Mouse (Mus musculus) olfactory bulb, adult 2 months (tissue): ENCODE data around the gene Rbck1. TPM values are rescaled to one million over a fixed set of nuclear protein-coding genes. Genes with fewer than 3 reads are reported as not detected.
"Not testable (repeated sequence)": the region's sequence is repeated elsewhere in the genome, so short reads cannot be mapped to it uniquely, and the experiment has no call there.

ENCODE experiments used
- H3K27ac ChIP-seq: fragments of 200-500 bp; 2 replicates; pipeline ENCODE4 v1.5.1; 2012; ENCODE audit warnings: low read depth, low read length; ENCODE audit not compliant: insufficient read depth
- H3K4me1 ChIP-seq: fragments of 200-500 bp; 2 replicates; pipeline ENCODE4 v1.6.1; 2012; ENCODE audit warnings: low read length; ENCODE audit not compliant: control insufficient read depth, insufficient read depth
- H3K4me3 ChIP-seq: fragments of 200-500 bp; 2 replicates; pipeline ENCODE4 v1.5.1; 2012; ENCODE audit warnings: mild to moderate bottlenecking, low read depth, low read length, moderate library complexity; ENCODE audit not compliant: insufficient read depth
- CTCF ChIP-seq: fragments of 200-500 bp; IDR thresholded peaks from 2 replicates; pipeline ENCODE4 v1.5.1; 2012; ENCODE audit warnings: low read depth, mild to moderate bottlenecking, low read length, moderate library complexity; ENCODE audit not compliant: insufficient read depth
- POLR2A ChIP-seq: fragments of 200-500 bp; IDR thresholded peaks from 2 replicates; pipeline ENCODE4 v1.6.1; 2012; ENCODE audit warnings: mild to moderate bottlenecking, low read depth, low read length, moderate library complexity; ENCODE audit not compliant: insufficient read depth
- WGBS: fragments of 180-500 bp; shearing (Covaris S2); methylation state at CpG from one replicate; pipeline ENCODE4 v1.1.7; 2018; 5-methylcytosine and 5-hydroxymethylcytosine counted together
- polyA plus RNA-seq: library from polyadenylated mRNA; stranded (reverse); fragments of >200 nt; gene quantifications from 2 replicates; pipeline ENCODE4 v1.2.4, GENCODE M21; 2012; ENCODE audit warnings: low replicate concordance; ENCODE audit not compliant: missing spikeins, insufficient read depth, insufficient read length

Rbck1 gene
- polyA plus RNA-seq, 1 experiment, result not detected

DNA sequence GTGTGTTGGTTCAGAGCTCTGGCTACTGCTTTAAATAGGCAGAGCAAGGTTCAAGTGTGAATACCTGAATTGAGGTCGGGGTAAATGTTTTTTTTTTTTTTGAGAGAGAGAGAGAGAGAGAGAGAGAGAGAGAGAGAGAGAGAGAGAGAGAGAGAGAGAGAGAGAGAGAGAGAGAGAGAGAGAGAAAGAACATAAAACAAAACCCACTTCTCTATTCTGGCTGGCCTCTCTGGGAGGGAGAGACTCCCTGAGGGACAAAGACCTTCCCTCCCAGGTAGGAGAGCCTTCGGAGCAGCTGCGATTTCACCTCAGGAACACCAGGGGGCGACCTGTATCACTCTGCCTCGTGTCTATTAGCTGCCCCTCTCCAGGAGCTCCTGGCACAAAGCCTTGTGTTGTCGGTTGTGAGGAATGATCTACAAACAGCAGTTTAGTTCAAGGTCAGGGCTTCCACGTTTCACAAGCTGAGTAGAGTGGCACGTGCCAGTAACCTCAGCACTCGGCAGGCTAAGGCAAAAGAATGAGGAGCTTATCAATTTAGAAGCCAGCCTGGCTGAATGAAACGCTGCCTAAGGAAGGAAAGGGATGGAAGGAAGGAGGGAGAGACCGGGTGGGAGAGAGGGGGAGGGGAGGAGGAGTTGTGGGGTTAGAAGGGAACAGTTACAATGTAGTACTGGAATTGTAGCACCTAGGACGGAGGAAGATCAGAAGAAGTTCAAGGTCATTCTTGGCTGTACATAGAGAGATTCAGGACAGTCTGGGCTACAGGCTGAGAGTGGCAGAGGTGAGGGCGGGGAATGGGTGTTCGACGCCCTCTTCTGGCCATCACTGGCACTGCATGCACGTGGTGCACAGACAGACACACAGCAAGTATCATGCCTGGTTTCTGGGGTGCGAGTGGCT lies 31.0 kb upstream of the Rbck1 start:
- TF ChIP-seq CTCF (peak; percentile 66), POLR2A (no peak)
- H3K27ac ChIP-seq, result no peak overlapping the region
- 7% methylated on average over 17 of the region's 17 CpGs for WGBS
- H3K4me1 ChIP-seq, result peaks cover 9% of the 10 kb centered on the region; the same call in 1 of the 2 replicates
- H3K4me3 ChIP-seq, result no peak overlapping the region

DNA sequence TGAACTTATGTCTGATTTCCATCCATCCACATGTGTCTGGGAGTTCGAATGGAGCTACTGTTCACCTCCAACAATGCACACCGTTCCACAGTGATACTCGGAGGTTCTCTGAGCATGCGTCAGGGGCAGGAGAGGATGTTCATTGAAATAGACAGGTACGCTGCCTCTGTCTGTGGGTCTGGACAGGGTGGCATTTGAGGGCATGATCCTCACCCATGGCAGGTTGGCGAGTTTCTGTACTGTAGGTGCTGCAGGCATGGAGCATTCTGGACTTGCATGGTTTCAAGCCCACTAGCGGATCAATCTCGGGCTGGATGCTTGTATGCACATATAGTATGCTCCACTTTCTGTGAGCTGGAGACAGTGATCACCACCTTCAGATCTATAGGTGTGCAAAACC lies 28.7 kb upstream of the Rbck1 start:
- no peak overlapping the region for H3K27ac ChIP-seq
- TF ChIP-seq CTCF, result no peak
- TF ChIP-seq POLR2A, result no peak
- WGBS, result 87% methylated on average over 8 of the region's 8 CpGs
- H3K4me3 ChIP-seq, result no peak overlapping the region
- H3K4me1 ChIP-seq, result peaks cover 9% of the 10 kb centered on the region; the same call in 1 of the 2 replicates

DNA sequence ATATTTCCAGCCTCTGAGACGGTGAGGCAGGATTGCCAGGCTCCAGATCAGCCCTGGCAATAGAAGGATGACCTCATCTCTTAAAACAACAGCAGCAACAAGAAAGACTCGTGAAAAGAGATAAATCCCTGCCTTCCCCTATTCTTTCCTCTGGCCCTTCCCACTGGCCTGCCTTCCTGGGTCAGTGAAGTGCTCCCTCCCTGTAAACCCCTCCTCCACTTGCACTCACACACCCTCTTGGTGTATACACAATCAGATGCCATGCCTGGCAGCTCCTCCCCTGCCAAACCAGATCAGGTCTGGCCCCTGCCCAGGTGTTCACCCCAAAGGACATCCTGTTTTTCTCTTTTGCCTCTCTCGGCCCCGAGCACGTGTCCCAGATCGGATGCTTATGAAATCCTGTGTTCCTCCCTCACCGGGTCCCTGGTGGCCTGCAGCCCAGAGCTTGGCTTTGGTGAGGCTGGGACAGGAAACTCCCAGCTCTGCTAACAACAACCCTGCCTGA lies 27.9 kb upstream of the Rbck1 start:
- Histone ChIP-seq H3K4me3 (no peak overlapping the region), H3K4me1 (peaks cover 9% of the 10 kb centered on the region; the same call in 1 of the 2 replicates), H3K27ac (no peak overlapping the region)
- WGBS, result 60% methylated on average over 7 of the region's 7 CpGs
- TF ChIP-seq CTCF (no peak), POLR2A (no peak)

DNA sequence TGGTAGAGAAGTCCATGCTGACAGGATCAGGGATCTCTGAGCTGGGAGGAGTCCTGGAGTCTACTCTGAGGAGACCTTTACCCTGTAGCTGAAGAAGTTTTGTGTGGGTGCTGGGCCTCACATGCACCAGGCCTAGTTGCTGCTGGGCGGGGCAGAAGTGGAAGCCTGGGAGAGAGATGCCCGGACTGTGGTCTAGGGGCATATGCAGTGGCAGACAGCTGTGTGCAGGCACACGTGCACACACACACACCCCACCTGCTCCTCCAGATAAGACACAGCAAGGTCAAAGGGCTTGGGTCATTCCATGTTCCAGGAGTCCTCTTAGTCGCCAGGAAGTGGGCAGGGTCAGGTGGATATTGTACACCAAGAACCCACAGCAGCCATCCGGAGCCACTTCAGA lies 27.2 kb upstream of the Rbck1 start:
- TF ChIP-seq POLR2A, result no peak
- WGBS, result 90% methylated on average over 5 of the region's 5 CpGs
- H3K4me1 ChIP-seq, result peaks cover 9% of the 10 kb centered on the region; the same call in 1 of the 2 replicates
- no peak overlapping the region for H3K27ac ChIP-seq
- H3K4me3 ChIP-seq, result no peak overlapping the region

DNA sequence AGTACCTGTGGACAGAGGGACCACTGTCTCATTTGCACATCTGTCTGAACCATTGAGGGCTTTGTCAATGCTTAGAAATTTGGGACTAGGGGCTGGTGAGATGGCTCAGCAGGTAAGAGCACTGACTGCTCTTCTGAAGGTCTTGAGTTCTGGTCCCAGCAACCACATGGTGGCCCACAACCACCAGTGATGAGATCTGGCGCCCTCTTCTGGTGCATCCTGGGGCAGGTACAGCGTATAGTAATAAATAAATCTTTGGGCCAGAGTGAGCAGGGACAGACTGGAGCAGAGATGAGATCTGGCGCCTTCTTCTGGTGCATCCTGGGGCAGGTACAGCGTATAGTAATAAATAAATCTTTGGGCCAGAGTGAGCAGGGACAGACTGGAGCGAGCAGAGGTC lies 26.5 kb upstream of the Rbck1 start:
- not testable (repeated sequence) for H3K27ac ChIP-seq, H3K4me1 ChIP-seq, H3K4me3 ChIP-seq
- 81% methylated on average over 5 of the region's 5 CpGs for WGBS

DNA sequence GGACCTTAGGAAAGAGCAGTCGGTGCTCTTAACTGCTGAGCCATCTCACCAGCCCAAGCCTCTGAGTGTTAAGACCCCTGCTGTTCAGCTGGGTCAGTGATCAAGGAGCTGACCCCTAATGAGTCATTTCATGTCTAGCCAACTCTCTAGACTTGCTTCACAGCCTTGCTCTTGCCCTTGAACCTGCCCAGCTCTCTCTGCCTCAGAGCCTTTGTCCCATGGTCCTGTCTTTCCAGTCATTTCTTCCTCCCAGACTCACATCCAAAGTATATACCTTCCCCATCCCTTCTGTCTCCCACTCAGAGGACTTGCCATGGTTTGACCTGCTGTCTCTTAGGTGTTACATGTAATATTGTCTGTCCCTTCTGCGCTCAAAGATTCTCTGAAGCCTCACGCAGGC lies 24.8 kb upstream of the Rbck1 start:
- 89% methylated on average over 3 of the region's 3 CpGs for WGBS
- TF ChIP-seq CTCF (no peak), POLR2A (no peak)
- H3K4me3 ChIP-seq, result no peak overlapping the region
- H3K27ac ChIP-seq, result no peak overlapping the region
- H3K4me1 ChIP-seq, result peaks cover 3% of the 10 kb centered on the region; the same call in 1 of the 2 replicates

DNA sequence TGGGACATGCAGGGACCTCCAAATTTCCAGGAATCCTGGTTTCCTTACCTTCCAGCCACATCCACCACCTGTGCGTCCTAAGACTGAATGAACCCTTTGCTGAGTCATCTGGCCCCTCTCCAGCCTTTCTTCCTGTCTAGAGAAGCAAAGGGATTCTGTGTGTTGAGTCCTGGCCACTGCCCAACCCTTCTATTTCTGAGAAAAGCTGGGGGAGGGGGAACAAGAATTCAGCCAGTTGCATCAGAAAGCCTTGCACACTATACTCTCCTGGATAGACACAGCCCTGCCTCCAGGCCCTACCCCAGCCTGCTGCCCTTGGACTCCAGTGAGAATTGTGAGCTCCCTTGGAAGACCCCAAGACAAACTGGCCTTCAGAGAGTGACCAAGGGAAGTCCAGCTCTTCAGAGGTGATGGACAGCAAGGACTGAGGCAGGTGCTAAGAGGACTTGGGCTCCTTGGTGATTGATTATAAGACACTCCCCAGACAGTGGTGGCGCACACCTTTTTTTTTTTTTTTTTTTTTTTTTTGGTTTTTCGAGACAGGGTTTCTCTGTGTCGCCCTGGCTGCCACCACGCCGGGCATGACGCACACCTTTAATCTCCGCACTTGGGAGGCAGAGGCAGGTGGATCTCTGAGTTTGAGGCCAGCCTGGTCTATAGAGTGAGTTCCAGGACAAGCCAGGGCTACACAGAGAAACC lies 17.5 kb upstream of the Rbck1 start:
- no peak overlapping the region for H3K4me3 ChIP-seq
- WGBS, result 87% methylated on average over 8 of the region's 8 CpGs
- no peaks in the 10 kb centered on the region for H3K4me1 ChIP-seq
- no peak overlapping the region for H3K27ac ChIP-seq
- TF ChIP-seq CTCF (no peak), POLR2A (no peak)

DNA sequence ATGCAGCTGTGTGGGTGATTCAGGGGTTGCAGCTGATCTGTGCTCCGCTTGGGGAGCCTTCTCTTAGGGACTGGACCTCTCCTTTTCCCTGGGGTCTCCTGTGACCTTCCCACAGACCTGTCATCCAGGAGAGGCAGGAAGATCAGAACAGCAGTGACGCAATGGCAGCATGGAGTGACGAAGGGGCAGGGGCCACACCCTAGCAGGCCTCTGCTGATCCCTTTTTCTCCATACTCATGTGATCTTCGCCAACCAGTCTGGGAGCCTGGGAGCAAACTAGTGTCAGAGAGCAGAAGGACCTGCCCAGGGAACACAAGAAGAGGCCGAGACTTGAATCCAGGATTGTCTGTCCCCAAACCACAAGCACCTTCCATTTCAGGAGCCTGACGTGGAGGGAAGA lies 16.8 kb upstream of the Rbck1 start:
- H3K4me1 ChIP-seq, result peaks cover 4% of the 10 kb centered on the region
- H3K4me3 ChIP-seq, result no peak overlapping the region
- no peak overlapping the region for H3K27ac ChIP-seq
- TF ChIP-seq POLR2A (no peak), CTCF (no peak)
- WGBS, result 94% methylated on average over 6 of the region's 6 CpGs

DNA sequence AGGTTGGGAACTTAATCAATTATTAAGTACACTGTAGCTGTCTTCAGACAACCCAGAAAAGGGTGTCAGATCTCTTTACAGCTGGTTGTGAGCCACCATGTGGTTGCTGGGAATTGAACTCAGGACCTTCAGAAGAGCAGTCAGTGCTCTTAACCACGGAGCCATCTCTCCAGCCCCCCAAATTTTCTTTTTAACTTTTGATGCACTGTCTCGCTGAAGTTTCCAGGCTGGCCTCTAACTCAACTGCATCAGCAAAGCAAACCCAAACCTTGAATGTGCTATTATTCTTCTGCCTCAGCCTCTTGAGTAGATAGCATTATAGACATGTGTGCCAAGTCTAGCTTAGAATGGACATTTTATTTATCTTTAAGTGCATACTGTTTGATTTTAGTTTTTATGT lies 15.3 kb upstream of the Rbck1 start:
- WGBS, result 77% methylated on average over 2 of the region's 2 CpGs
- Histone ChIP-seq H3K4me3 (no peak overlapping the region), H3K27ac (no peak overlapping the region)

More for the DNA sequence above, 15.3 kb upstream of the Rbck1 start:
- peaks cover 12% of the 10 kb centered on the region for H3K4me1 ChIP-seq
- TF ChIP-seq CTCF (no peak), POLR2A (no peak)
